Mouse (Mus musculus) cerebellum, adult 2 months (tissue): ENCODE results near the gene Pard3b. TPM values are rescaled to one million over a fixed set of nuclear protein-coding genes. Genes with fewer than 3 reads are reported as not detected.
A peak's percentile ranks its signal among the peaks of the same experiment; 100 is the strongest.

ENCODE experiments used
- DNase-seq, 2 experiments: peaks; one replicate each; pipeline ENCODE4 v3.0.0; 2021
- H3K27ac ChIP-seq: fragments of 200-500 bp; 2 replicates; pipeline ENCODE4 v1.5.1; 2012; ENCODE audit warnings: low read length, control low read depth, inconsistent platforms; ENCODE audit not compliant: insufficient read depth
- H3K27me3 ChIP-seq: fragments of 200-500 bp; 2 replicates; pipeline ENCODE4 v1.6.1; 2012; ENCODE audit warnings: inconsistent platforms, mild to moderate bottlenecking, low read length, moderate library complexity; ENCODE audit not compliant: control insufficient read depth, insufficient read depth
- H3K4me1 ChIP-seq: fragments of 200-500 bp; 2 replicates; pipeline ENCODE4 v1.6.1; 2011; ENCODE audit warnings: low read length; ENCODE audit not compliant: control insufficient read depth, insufficient read depth
- H3K4me3 ChIP-seq: fragments of 200-500 bp; replicated peaks from 2 replicates; pipeline ENCODE3; 2011; ENCODE audit warnings: mild to moderate bottlenecking, low read depth, low read length, control low read depth; ENCODE audit not compliant: insufficient read depth
- CTCF ChIP-seq: fragments of 200-500 bp; IDR thresholded peaks from 2 replicates; pipeline ENCODE4 v1.5.1; 2011; ENCODE audit warnings: low read depth, mild to moderate bottlenecking, control low read depth, low read length, moderate library complexity, borderline replicate concordance; ENCODE audit not compliant: insufficient read depth
- POLR2A ChIP-seq: fragments of 200-500 bp; IDR thresholded peaks from 2 replicates; pipeline ENCODE4 v1.6.1; 2011; ENCODE audit warnings: low read length, control low read depth, borderline replicate concordance; ENCODE audit not compliant: insufficient read depth
- WGBS: fragments of 180-500 bp; shearing (Covaris S2); methylation state at CpG from one replicate; pipeline ENCODE4 v1.1.7; 2018; 5-methylcytosine and 5-hydroxymethylcytosine counted together
- polyA plus RNA-seq: library from polyadenylated mRNA; depleted of rRNA; stranded (reverse); fragments of >200 nt; gene quantifications from 2 replicates; pipeline ENCODE4 v1.2.3, GENCODE M21; 2012

Gene Pard3b
- polyA plus RNA-seq, 1 experiment: 1.3 TPM

DNA sequence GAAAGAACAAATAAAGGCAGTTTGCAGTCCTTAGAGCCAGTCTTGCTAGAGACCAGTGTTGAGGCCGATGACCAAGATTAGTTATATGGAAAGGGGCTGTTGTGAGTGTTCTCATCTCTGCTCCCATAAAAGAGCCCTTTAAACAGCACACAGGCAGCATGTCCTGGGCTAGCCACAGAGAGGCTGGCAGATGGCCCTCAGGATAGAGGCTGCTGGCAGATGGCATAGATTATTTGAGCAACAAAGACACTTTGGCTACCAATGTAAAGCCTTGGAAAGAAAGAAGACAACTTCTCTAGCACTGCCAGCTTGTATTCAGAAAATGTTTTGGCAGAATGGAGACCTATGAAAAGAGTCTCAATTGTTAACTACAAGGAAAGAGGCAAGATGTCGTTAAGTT, 274.3 kb downstream of the Pard3b start:
- no peak overlapping the region for H3K27ac ChIP-seq
- no peak for TF ChIP-seq CTCF
- TF ChIP-seq POLR2A: no peak
- H3K4me3 ChIP-seq: no peak overlapping the region
- WGBS: 11% methylated on average over 2 of the region's 2 CpGs
- H3K4me1 ChIP-seq: peaks cover 5% of the 10 kb centered on the region; the same call in 1 of the 2 replicates
- DNase-seq: peak; percentile 73 to 88
- H3K27me3 ChIP-seq: no peaks in the 10 kb centered on the region

DNA sequence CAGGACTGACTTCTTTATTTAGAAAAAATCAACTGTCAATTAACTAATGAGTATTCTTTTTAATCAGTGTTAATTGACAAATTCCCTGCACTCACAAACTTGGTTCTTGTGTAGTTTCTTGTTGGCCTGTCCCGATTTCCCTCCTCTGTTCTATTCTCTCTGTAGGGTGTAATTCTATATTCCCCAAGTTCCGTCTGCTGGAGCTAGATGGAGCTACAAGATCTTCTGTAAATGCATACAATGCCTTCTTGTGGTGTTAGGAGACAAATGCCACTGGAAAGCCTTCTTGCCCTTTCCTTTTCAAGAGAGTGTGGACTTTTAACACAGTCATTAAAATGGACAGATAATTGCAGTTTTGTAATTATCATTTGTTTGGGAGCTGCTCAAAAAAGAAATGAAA, 286.3 kb downstream of the Pard3b start:
- TF ChIP-seq POLR2A (no peak), CTCF (no peak)
- 38% methylated on average over 2 of the region's 2 CpGs for WGBS
- Histone ChIP-seq H3K4me3 (no peak overlapping the region), H3K27me3 (no peaks in the 10 kb centered on the region), H3K27ac (no peak overlapping the region), H3K4me1 (no peaks in the 10 kb centered on the region)
- DNase-seq: peak in 1 of 2 experiments; percentile 18

DNA sequence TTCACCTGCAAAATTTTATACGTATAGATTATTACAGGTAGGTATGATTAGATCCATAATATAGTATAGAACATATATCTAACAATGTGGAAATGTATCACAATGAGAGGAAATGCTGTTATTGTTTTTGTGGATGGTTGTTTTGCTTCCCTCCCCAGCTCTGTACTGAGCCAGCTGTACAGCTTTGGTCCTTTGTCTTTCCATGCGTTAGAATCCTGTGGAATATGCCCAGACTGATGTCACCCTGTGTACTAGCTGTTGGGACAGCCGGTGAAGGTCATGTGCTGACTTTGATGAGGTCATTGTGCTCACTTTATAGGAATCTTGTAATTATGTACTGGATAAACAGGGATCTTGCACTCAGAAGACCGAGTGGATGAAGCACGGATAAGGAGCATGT, 286.9 kb downstream of the Pard3b start:
- no peak overlapping the region for H3K4me3 ChIP-seq
- WGBS: 73% methylated on average over 5 of the region's 5 CpGs
- no peak overlapping the region for H3K27ac ChIP-seq
- DNase-seq: no peak
- H3K4me1 ChIP-seq: no peaks in the 10 kb centered on the region
- H3K27me3 ChIP-seq: no peaks in the 10 kb centered on the region
- TF ChIP-seq CTCF (no peak), POLR2A (no peak)

DNA sequence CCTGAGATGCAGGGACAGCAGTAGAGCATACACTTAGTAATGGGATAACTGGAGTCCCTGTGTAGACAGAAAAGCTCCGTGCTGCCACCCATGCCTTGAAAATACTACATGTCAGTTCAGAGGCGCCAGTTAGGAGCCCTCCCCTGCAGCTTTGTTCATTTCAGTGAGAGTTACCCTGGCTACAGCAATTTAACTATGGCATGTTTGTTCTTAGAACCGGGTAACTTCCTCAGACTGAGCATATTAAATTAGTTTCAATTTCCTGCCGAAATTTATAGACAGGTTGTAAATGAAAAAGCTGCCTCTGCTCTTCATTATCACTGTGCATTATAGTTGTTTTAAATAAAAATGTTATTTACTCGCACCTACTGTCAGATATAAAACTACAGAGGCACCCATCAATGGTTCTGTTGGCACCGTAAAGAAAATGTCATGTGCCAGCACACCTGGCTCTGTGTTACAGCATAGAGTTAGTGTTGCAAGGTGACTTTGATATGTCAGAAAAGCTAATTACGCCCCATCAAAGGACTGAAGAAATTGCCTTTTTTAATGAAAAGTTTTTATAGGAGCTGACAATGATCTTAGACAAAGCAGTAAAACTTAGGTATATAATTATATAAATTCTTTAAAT, 289.6 kb downstream of the Pard3b start:
- no peak for DNase-seq
- no peaks in the 10 kb centered on the region; the same call in 1 of the 2 replicates for H3K27me3 ChIP-seq
- no peak overlapping the region for H3K27ac ChIP-seq
- WGBS: 60% methylated on average over 7 of the region's 7 CpGs
- H3K4me3 ChIP-seq: no peak overlapping the region
- TF ChIP-seq CTCF: no peak
- TF ChIP-seq POLR2A: no peak
- no peaks in the 10 kb centered on the region for H3K4me1 ChIP-seq

DNA sequence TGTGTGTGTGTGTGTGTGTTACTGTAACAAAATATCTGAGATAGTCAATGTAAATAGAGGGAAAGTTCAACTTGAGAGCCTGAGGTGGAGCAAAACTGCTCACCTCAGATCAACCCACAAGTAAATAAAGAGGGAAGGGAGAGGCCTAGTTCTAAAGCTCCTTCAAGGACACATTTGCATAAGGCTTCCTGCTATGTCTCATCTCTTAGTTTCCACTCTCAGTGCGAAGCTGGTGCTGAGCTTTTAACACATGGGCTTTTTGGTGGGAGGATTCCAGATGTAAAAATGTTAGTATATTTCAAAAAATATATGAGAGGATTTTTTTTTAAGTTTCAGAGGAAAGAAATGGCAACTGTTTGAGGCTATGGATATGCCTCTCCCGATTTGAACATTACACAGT, 294.9 kb downstream of the Pard3b start:
- Histone ChIP-seq H3K4me3 (no peak overlapping the region), H3K4me1 (no peaks in the 10 kb centered on the region), H3K27me3 (no peaks in the 10 kb centered on the region; the same call in 1 of the 2 replicates), H3K27ac (no peak overlapping the region)
- TF ChIP-seq CTCF: no peak
- no peak for TF ChIP-seq POLR2A
- 91% methylated on average over 2 of the region's 2 CpGs for WGBS
- DNase-seq: no peak

DNA sequence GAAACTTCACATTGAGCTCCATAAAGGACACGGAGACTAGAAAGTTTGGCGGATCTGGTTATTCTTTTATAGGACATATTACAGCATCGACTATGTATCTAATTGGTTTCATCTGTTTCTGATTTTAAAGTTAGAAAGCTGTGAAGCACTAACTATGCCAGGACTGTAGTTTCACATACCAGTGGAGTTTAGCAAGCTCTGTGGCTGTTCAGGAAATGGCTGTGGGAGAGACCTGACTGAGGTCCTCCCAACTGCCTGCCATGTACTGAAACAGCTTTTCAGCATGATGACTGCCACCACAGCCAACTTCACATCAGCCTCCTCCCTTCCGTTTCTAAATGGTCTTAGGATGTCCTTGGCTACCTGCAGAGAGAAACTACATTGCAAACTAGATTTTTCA, 296.1 kb downstream of the Pard3b start:
- no peaks in the 10 kb centered on the region; the same call in 1 of the 2 replicates for H3K27me3 ChIP-seq
- H3K4me1 ChIP-seq: no peaks in the 10 kb centered on the region
- H3K27ac ChIP-seq: no peak overlapping the region
- no peak for DNase-seq
- TF ChIP-seq POLR2A (no peak), CTCF (no peak)
- 90% methylated on average over 4 of the region's 4 CpGs for WGBS
- H3K4me3 ChIP-seq: no peak overlapping the region

DNA sequence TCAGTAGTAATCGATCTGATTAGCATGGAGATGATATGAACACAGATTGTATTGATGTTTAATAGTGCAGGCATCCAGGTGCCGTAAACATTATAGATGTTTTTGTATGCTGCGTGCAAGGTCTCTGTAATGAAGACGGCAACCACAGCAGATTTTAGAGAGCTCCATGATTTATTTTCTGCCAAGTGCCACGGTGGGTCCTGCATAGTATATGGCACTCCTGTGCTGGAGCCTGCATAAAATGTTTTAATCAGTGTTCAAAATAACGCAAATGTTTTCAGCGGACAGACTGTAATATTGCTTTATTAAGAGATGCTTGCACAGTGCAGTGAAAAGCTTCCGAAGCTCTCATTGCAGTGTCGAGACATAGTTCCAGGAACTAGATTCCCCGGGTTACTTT, 301.3 kb downstream of the Pard3b start:
- WGBS: 95% methylated on average over 10 of the region's 10 CpGs
- TF ChIP-seq CTCF (no peak), POLR2A (no peak)

DNA sequence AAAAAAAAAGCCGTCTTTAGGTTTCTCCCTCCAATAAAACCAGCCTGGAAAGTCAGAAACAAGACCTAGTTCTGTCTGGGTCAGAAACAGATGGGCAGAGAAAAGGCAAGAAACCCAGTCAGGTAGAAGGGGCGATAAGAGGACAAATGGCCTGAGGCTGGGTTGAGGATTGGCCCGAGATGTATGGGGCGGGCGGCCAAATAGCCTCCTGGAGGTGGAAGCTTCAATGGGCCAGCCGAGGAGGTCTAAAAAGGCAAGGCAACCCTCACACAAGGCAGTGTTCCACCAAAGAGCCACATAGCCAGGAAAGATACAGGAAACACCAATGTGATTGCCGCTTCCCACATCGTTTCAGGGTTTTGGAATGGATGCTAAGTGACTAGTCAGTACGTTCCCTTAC, 322.9 kb downstream of the Pard3b start:
- Histone ChIP-seq H3K4me3 (no peak overlapping the region), H3K4me1 (peaks cover 6% of the 10 kb centered on the region; the same call in 1 of the 2 replicates), H3K27ac (no peak overlapping the region), H3K27me3 (no peaks in the 10 kb centered on the region)
- no peak for TF ChIP-seq POLR2A
- no peak; the same call in 1 of the 2 replicates for TF ChIP-seq CTCF
- 17% methylated on average over 9 of the region's 9 CpGs for WGBS
- peak; percentile 26 to 58 for DNase-seq

More for the DNA sequence above, 301.3 kb downstream of the Pard3b start:
- DNase-seq: no peak
- H3K27me3 ChIP-seq: no peaks in the 10 kb centered on the region
- no peak overlapping the region for H3K27ac ChIP-seq
- no peak overlapping the region for H3K4me3 ChIP-seq
- no peaks in the 10 kb centered on the region for H3K4me1 ChIP-seq
